Mouse (Mus musculus) midbrain, embryonic 13.5 days (tissue): ENCODE measurements around the gene Dmac2. TPM values are rescaled to one million over a fixed set of nuclear protein-coding genes. Genes with fewer than 3 reads are reported as not detected.
A peak's percentile ranks its signal among the peaks of the same experiment; 100 is the strongest.
"Not testable (repeated sequence)": the region's sequence is repeated elsewhere in the genome, so short reads cannot be mapped to it uniquely, and the experiment has no call there.

Experiments
- ATAC-seq: fragments of 200-750 bp; cut with Nextera tagmentation; 2 replicates; pipeline ENCODE4 v1.8.0; 2017; ENCODE audit warnings: mild to moderate bottlenecking, moderate TSS enrichment, moderate library complexity
- H3K27ac ChIP-seq: fragments of 300-500 bp; sonication (generic); 2 replicates; pipeline ENCODE4 v1.5.1; 2015; ENCODE audit warnings: inconsistent platforms, mild to moderate bottlenecking, moderate library complexity
- H3K27me3 ChIP-seq: fragments of 300-500 bp; sonication (generic); 2 replicates; pipeline ENCODE4 v1.6.1; 2015; ENCODE audit warnings: mild to moderate bottlenecking, inconsistent platforms
- H3K36me3 ChIP-seq: fragments of 300-500 bp; sonication (generic); 2 replicates; pipeline ENCODE4 v1.6.1; 2015; ENCODE audit warnings: mild to moderate bottlenecking, inconsistent platforms
- H3K4me1 ChIP-seq: fragments of 300-500 bp; sonication (generic); replicated peaks from 2 replicates; pipeline ENCODE4 v1.6.1; 2015; ENCODE audit warnings: inconsistent platforms
- H3K4me2 ChIP-seq: fragments of 300-500 bp; sonication (generic); replicated peaks from 2 replicates; pipeline ENCODE4 v1.6.1; 2015; ENCODE audit warnings: moderate library complexity, mild to moderate bottlenecking, inconsistent platforms
- H3K4me3 ChIP-seq: fragments of 300-500 bp; sonication (generic); replicated peaks from 2 replicates; pipeline ENCODE4 v1.5.1; 2015; ENCODE audit warnings: mild to moderate bottlenecking, inconsistent platforms
- H3K9ac ChIP-seq: fragments of 300-500 bp; sonication (generic); replicated peaks from 2 replicates; pipeline ENCODE4 v1.6.1; 2015; ENCODE audit warnings: mild to moderate bottlenecking, inconsistent platforms
- H3K9me3 ChIP-seq: fragments of 300-500 bp; sonication (generic); 2 replicates; pipeline ENCODE4 v1.6.1; 2016; ENCODE audit warnings: mild to moderate bottlenecking, inconsistent platforms
- WGBS: fragments of 180-500 bp; shearing (Covaris S2); methylation state at CpG from one replicate; pipeline ENCODE4 v1.1.7; 2015; 5-methylcytosine and 5-hydroxymethylcytosine counted together
- polyA plus RNA-seq: library from polyadenylated mRNA; unstranded; fragments of >200 nt; fragmentation: Nextera tagmentation; extraction: Ambion mirVana; gene quantifications from 2 replicates; pipeline ENCODE4 v1.2.1, GENCODE M21; 2015

Gene Dmac2
- 31.5 and 34.2 TPM in 2 replicates for polyA plus RNA-seq

GRCm38 (mm10) chr7:25618865-25619721 is at the start of gene Dmac2:
Gene Dmac2 (plus strand): TSS chr7:25619414.
- H3K27ac ChIP-seq: no peak within 1 kb of the TSS
- H3K4me2 ChIP-seq: peak within 1 kb of the TSS; percentile 63
- WGBS: 1% methylated on average over 53 of the region's 53 CpGs
- H3K9me3 ChIP-seq: no peaks in the 10 kb centered on the region
- peaks cover 8% of the 10 kb centered on the region for H3K4me1 ChIP-seq
- peak; percentile 96 for ATAC-seq
- peaks cover 17% of the 10 kb centered on the region for H3K36me3 ChIP-seq
- no peaks in the 10 kb centered on the region for H3K27me3 ChIP-seq
- peak within 1 kb of the TSS; percentile 56 for H3K9ac ChIP-seq
- H3K4me3 ChIP-seq: peak within 1 kb of the TSS; percentile 56

GRCm38 (mm10) chr7:25573806-25574205 is 45.4 kb upstream of the Dmac2 start:
- H3K27me3 ChIP-seq, H3K4me2 ChIP-seq, H3K36me3 ChIP-seq, H3K27ac ChIP-seq, H3K4me3 ChIP-seq, H3K9me3 ChIP-seq, H3K4me1 ChIP-seq, ATAC-seq, H3K9ac ChIP-seq: not testable (repeated sequence)
- WGBS: 81% methylated on average over 5 of the region's 5 CpGs

DNA sequence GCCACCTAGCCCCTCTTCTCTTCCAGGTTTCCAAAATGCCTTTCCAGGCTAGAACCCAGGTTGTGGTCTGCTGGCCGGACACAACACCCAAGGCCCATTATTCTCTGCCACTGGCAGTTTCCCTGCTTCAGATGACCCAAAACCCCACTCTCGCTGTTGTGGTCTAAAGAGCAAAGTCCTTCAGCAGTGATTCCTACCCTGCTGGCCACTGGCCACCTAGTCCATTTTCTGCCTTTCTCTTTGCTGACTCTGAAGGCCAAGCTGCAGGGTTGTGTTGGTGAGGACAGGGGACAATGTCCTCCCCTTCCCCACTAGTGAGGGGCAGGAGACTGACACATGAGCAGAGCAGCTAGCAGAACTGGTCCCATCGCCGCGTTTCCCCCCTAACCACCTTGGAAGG is 44.1 kb upstream of the Dmac2 start:
- no peaks in the 10 kb centered on the region for H3K9me3 ChIP-seq
- H3K27me3 ChIP-seq: no peaks in the 10 kb centered on the region
- H3K4me3 ChIP-seq: no peak overlapping the region
- H3K4me1 ChIP-seq: no peaks in the 10 kb centered on the region; the same call in 1 of the 2 replicates
- no peaks in the 10 kb centered on the region for H3K36me3 ChIP-seq
- no peak for ATAC-seq
- no peak overlapping the region for H3K4me2 ChIP-seq
- H3K27ac ChIP-seq: no peak overlapping the region
- no peak overlapping the region for H3K9ac ChIP-seq
- WGBS: 77% methylated on average over 5 of the region's 5 CpGs

DNA sequence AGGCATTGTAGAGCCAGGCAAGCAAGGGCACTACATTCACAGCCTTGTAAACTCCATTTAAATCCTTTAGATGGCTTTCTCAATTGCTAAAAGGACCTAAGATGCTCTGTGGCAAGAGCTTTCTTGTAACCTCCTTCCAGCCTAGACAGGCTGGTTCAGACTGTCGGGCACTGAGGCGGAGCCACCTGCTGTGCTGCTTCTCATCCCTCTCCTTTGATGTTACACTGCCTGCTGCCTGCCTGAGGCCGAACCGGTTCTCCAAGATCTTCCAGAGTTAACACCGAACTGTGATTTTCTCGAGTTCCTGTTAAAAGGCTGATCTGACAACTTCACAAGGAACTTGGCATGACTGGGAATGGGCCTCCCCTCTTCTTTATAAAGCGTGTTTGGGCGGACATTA is 43.3 kb upstream of the Dmac2 start:
- Histone ChIP-seq H3K27ac (no peak overlapping the region), H3K9ac (no peak overlapping the region), H3K4me3 (no peak overlapping the region), H3K4me1 (no peaks in the 10 kb centered on the region; the same call in 1 of the 2 replicates), H3K4me2 (no peak overlapping the region), H3K36me3 (no peaks in the 10 kb centered on the region), H3K27me3 (no peaks in the 10 kb centered on the region), H3K9me3 (no peaks in the 10 kb centered on the region)
- 0 out of 2 replicates have a peak, but pooled peaks have one; percentile 53 for ATAC-seq
- WGBS: 10% methylated on average over 8 of the region's 8 CpGs

- H3K4me1 ChIP-seq, H3K36me3 ChIP-seq, H3K9me3 ChIP-seq, H3K9ac ChIP-seq, H3K27me3 ChIP-seq, H3K4me3 ChIP-seq, H3K27ac ChIP-seq, H3K4me2 ChIP-seq: not testable (repeated sequence)
- WGBS: 32% methylated on average over 6 of the region's 6 CpGs
- 0 out of 2 replicates have a peak, but pooled peaks have one; percentile 20 for ATAC-seq
Observed at GRCm38 (mm10) chr7:25576308-25576707, 42.9 kb upstream of the Dmac2 start.

GRCm38 (mm10) chr7:25576793-25577437 is 42.3 kb upstream of the Dmac2 start:
- not testable (repeated sequence) for H3K27me3 ChIP-seq, ATAC-seq, H3K4me1 ChIP-seq, H3K27ac ChIP-seq, H3K9me3 ChIP-seq, H3K4me2 ChIP-seq, H3K9ac ChIP-seq, H3K4me3 ChIP-seq, H3K36me3 ChIP-seq
- 67% methylated on average over 14 of the region's 14 CpGs for whole genome bisulfite sequencing

GRCm38 (mm10) chr7:25579441-25579840 is 39.8 kb upstream of the Dmac2 start:
- Histone ChIP-seq H3K36me3 (no peaks in the 10 kb centered on the region), H3K27me3 (no peaks in the 10 kb centered on the region), H3K4me1 (no peaks in the 10 kb centered on the region; the same call in 1 of the 2 replicates), H3K9me3 (no peaks in the 10 kb centered on the region), H3K9ac (no peak overlapping the region), H3K4me3 (no peak overlapping the region), H3K4me2 (no peak overlapping the region), H3K27ac (no peak overlapping the region)
- no peak for ATAC-seq
- WGBS: 86% methylated on average over 10 of the region's 10 CpGs

DNA sequence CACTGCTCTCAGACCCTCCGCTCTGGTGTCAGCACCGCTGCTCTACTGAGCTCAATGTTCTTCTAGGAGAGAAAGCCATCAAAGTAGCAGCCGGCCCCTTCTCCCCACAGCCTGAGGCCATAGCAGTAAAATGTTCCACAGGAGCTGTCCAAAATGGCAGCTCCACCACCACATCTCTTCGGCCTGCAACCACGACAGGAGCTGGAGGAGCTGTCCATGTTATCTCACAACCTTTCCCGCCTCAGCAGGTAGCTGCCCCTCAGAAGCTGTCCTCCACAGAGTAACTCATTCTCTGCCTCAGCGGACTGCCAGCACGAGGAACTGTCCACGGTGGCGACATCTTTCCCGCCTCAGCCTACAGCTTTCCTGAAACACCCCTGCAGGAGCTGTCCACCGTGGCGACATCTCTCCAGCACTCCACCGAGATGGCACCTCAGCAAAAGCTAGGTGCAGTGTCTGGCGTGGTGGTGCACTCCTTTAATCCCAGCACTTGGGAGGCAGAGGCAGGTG is 36.9 kb upstream of the Dmac2 start:
- 88% methylated on average over 15 of the region's 15 CpGs for WGBS
- Histone ChIP-seq H3K9me3 (no peaks in the 10 kb centered on the region), H3K9ac (no peak overlapping the region), H3K27me3 (no peaks in the 10 kb centered on the region), H3K36me3 (no peaks in the 10 kb centered on the region), H3K4me3 (no peak overlapping the region), H3K4me2 (no peak overlapping the region), H3K4me1 (no peaks in the 10 kb centered on the region), H3K27ac (no peak overlapping the region)
- ATAC-seq: no peak

GRCm38 (mm10) chr7:25584651-25585050 is 34.6 kb upstream of the Dmac2 start:
- ATAC-seq: no peak
- H3K4me3 ChIP-seq: no peak overlapping the region
- H3K9me3 ChIP-seq: no peaks in the 10 kb centered on the region
- H3K36me3 ChIP-seq: no peaks in the 10 kb centered on the region
- H3K4me2 ChIP-seq: no peak overlapping the region
- no peak overlapping the region for H3K9ac ChIP-seq
- no peaks in the 10 kb centered on the region for H3K27me3 ChIP-seq
- H3K27ac ChIP-seq: no peak overlapping the region
- WGBS: 91% methylated on average over 5 of the region's 5 CpGs
- H3K4me1 ChIP-seq: no peaks in the 10 kb centered on the region

DNA sequence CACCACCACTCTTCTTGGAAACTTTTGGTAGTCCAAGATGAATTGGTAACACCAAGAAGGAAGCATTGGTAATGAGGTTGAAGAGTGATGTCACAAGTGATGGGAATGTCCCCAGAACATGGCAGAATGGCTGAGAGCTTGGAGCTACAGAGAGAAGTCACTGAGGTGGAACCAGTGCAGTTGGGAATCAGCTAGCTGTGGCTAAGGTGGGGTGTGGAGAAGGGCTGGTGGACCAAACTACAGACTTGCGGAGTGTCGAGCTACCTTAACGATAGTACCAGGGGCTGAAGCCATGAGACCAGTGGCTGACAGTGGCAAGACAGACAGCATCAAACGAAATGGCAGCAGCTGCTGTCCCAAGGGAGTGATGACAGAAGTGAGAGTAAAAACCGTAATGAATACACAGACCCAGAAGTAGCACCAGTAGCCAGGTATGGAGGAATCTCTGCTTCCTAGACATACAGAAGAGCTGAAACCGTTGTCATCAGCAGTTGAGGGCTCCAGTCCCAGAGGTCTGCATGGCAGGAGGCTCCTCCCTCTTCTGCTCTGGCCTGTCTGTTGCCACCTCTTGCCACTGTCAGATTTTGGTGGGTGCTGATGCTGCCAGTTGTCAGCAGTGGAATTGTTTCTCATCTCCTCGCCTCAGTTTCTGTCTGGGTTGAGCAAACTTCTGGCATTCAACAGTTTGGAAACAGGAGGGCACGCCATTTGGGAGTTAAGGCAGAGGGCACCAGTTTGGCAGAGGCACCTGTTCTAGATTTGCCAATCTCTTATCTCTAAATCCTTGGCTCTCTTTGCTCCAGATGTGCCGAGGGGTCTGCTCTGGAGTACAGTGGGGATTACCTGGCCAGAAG is 33.6 kb upstream of the Dmac2 start:
- Histone ChIP-seq H3K4me3 (no peak overlapping the region), H3K9ac (no peak overlapping the region), H3K4me1 (no peaks in the 10 kb centered on the region), H3K27ac (no peak overlapping the region), H3K9me3 (no peaks in the 10 kb centered on the region), H3K4me2 (no peak overlapping the region), H3K27me3 (no peaks in the 10 kb centered on the region), H3K36me3 (no peaks in the 10 kb centered on the region)
- no peak for ATAC-seq
- 78% methylated on average over 9 of the region's 9 CpGs for WGBS

GRCm38 (mm10) chr7:25591226-25591625 is 28.0 kb upstream of the Dmac2 start:
- Histone ChIP-seq H3K4me3 (no peak overlapping the region), H3K4me1 (no peaks in the 10 kb centered on the region), H3K9me3 (no peaks in the 10 kb centered on the region), H3K4me2 (no peak overlapping the region), H3K27ac (no peak overlapping the region), H3K27me3 (no peaks in the 10 kb centered on the region), H3K9ac (no peak overlapping the region), H3K36me3 (no peaks in the 10 kb centered on the region)
- WGBS: 91% methylated on average over 2 of the region's 2 CpGs
- ATAC-seq: no peak
